Mouse (Mus musculus): ENCODE measurements at regions not wholly inside any gene's neighbourhood (a gene's known extent, or its start where the extent isn't known, plus 50 kb on each side); places are given as distances from the start of the nearest gene placed in this dataset.

- Histone ChIP-seq H3K27me3 (replicated peaks; ENCODE audit: control insufficient read depth, insufficient read depth, low read length) (no peaks in the 10 kb centered on the region), H3K27ac (replicated peaks; ENCODE audit: low read depth, low read length) (no peak overlapping the region), H3K4me2 (ENCODE audit: low read depth, low read length) (no peak overlapping the region), H3K4me3 (ENCODE audit: low read depth, low read length) (no peak overlapping the region), H3K9me3 (ENCODE audit: control insufficient read depth, low read length) (no peaks in the 10 kb centered on the region), H3K36me3 (ENCODE audit: control insufficient read depth, insufficient read depth, low read length) (no peaks in the 10 kb centered on the region), H3K9ac (ENCODE audit: low read depth, low read length) (no peak overlapping the region), H3K4me1 (ENCODE audit: control insufficient read depth, insufficient read depth, low read length) (0 out of 2 replicates have a peak, but pooled peaks cover 6% of the 10 kb centered on the region)
- no peak for ATAC-seq (ENCODE audit: low read depth)
- WGBS = 33% methylated on average over 5 of the region's 5 CpGs
- no peak for DNase-seq (ENCODE audit: low spot score)
Measured at GRCm38 (mm10) chr2:79527529-79527928, 70.9 kb upstream of the Cerkl start.

- Histone ChIP-seq H3K27ac (replicated peaks; ENCODE audit: low read depth, low read length) (no peak overlapping the region), H3K27me3 (replicated peaks; ENCODE audit: control insufficient read depth, insufficient read depth, low read length) (no peaks in the 10 kb centered on the region), H3K4me1 (ENCODE audit: control insufficient read depth, insufficient read depth, low read length) (0 out of 2 replicates have a peak, but pooled peaks cover 6% of the 10 kb centered on the region), H3K36me3 (ENCODE audit: control insufficient read depth, insufficient read depth, low read length) (no peaks in the 10 kb centered on the region), H3K4me3 (ENCODE audit: low read depth, low read length) (no peak overlapping the region), H3K9ac (ENCODE audit: low read depth, low read length) (no peak overlapping the region), H3K9me3 (ENCODE audit: control insufficient read depth, low read length) (no peaks in the 10 kb centered on the region), H3K4me2 (ENCODE audit: low read depth, low read length) (no peak overlapping the region)
- WGBS = 55% methylated on average over 18 of the region's 18 CpGs
- ATAC-seq (ENCODE audit: low read depth) (peak; percentile 37; the same call in 1 of the 2 replicates), DNase-seq (ENCODE audit: low spot score) (no peak)
Measured at GRCm38 (mm10) chr2:79528347-79528990, 71.9 kb upstream of the Cerkl start.

GRCm38 (mm10) chr2:79529185-79529584, 72.6 kb upstream of the Cerkl start:
- H3K27me3 ChIP-seq (replicated peaks; ENCODE audit: control insufficient read depth, insufficient read depth, low read length) = no peaks in the 10 kb centered on the region
- DNase-seq (ENCODE audit: low spot score) = no peak
- H3K4me1 ChIP-seq (ENCODE audit: control insufficient read depth, insufficient read depth, low read length) = 0 out of 2 replicates have a peak, but pooled peaks cover 6% of the 10 kb centered on the region
- no peak overlapping the region for H3K27ac ChIP-seq (replicated peaks; ENCODE audit: low read depth, low read length)
- H3K36me3 ChIP-seq (ENCODE audit: control insufficient read depth, insufficient read depth, low read length) = no peaks in the 10 kb centered on the region
- 30% methylated on average over 2 of the region's 2 CpGs for WGBS
- no peak overlapping the region for H3K4me2 ChIP-seq (ENCODE audit: low read depth, low read length)
- H3K9ac ChIP-seq (ENCODE audit: low read depth, low read length) = no peak overlapping the region
- H3K9me3 ChIP-seq (ENCODE audit: control insufficient read depth, low read length) = no peaks in the 10 kb centered on the region
- H3K4me3 ChIP-seq (ENCODE audit: low read depth, low read length) = no peak overlapping the region
- no peak for ATAC-seq (ENCODE audit: low read depth)

GRCm38 (mm10) chr2:79532610-79533160, 76.1 kb upstream of the Cerkl start:
- Histone ChIP-seq H3K4me1 (ENCODE audit: control insufficient read depth, insufficient read depth, low read length) (no peaks in the 10 kb centered on the region), H3K36me3 (ENCODE audit: control insufficient read depth, insufficient read depth, low read length) (no peaks in the 10 kb centered on the region), H3K27me3 (replicated peaks; ENCODE audit: control insufficient read depth, insufficient read depth, low read length) (no peaks in the 10 kb centered on the region), H3K4me3 (ENCODE audit: low read depth, low read length) (no peak overlapping the region), H3K4me2 (ENCODE audit: low read depth, low read length) (no peak overlapping the region), H3K27ac (replicated peaks; ENCODE audit: low read depth, low read length) (no peak overlapping the region), H3K9me3 (ENCODE audit: control insufficient read depth, low read length) (no peaks in the 10 kb centered on the region), H3K9ac (ENCODE audit: low read depth, low read length) (no peak overlapping the region)
- 54% methylated on average over 3 of the region's 3 CpGs for WGBS
- ATAC-seq (ENCODE audit: low read depth) (peak; percentile 41; the same call in 1 of the 2 replicates), DNase-seq (ENCODE audit: low spot score) (no peak)

- ATAC-seq (ENCODE audit: low read depth) = no peak
- H3K27me3 ChIP-seq (replicated peaks; ENCODE audit: control insufficient read depth, insufficient read depth, low read length) = no peaks in the 10 kb centered on the region
- DNase-seq (ENCODE audit: low spot score) = no peak
- no peak overlapping the region for H3K27ac ChIP-seq (replicated peaks; ENCODE audit: low read depth, low read length)
- H3K9me3 ChIP-seq (ENCODE audit: control insufficient read depth, low read length) = no peaks in the 10 kb centered on the region
- H3K36me3 ChIP-seq (ENCODE audit: control insufficient read depth, insufficient read depth, low read length) = no peaks in the 10 kb centered on the region
- no peak overlapping the region for H3K4me2 ChIP-seq (ENCODE audit: low read depth, low read length)
- H3K4me1 ChIP-seq (ENCODE audit: control insufficient read depth, insufficient read depth, low read length) = no peaks in the 10 kb centered on the region
- H3K9ac ChIP-seq (ENCODE audit: low read depth, low read length) = no peak overlapping the region
- H3K4me3 ChIP-seq (ENCODE audit: low read depth, low read length) = no peak overlapping the region
- WGBS = 79% methylated on average over 5 of the region's 5 CpGs
Measured at GRCm38 (mm10) chr2:79537126-79537875, 80.7 kb upstream of the Cerkl start.

- 66% methylated on average over 8 of the region's 8 CpGs for WGBS
- H3K9ac ChIP-seq (ENCODE audit: low read depth, low read length) = no peak overlapping the region
- ATAC-seq (ENCODE audit: low read depth) = no peak
Measured at GRCm38 (mm10) chr2:79540384-79540783, 83.8 kb upstream of the Cerkl start.

GRCm38 (mm10) chr2:79542191-79542980, 85.8 kb upstream of the Cerkl start:
- H3K4me1 ChIP-seq (ENCODE audit: control insufficient read depth, insufficient read depth, low read length) = no peaks in the 10 kb centered on the region
- no peak overlapping the region for H3K27ac ChIP-seq (replicated peaks; ENCODE audit: low read depth, low read length)
- H3K36me3 ChIP-seq (ENCODE audit: control insufficient read depth, insufficient read depth, low read length) = no peaks in the 10 kb centered on the region
- H3K9ac ChIP-seq (ENCODE audit: low read depth, low read length) = no peak overlapping the region
- no peaks in the 10 kb centered on the region for H3K9me3 ChIP-seq (ENCODE audit: control insufficient read depth, low read length)
- no peak overlapping the region for H3K4me2 ChIP-seq (ENCODE audit: low read depth, low read length)
- H3K27me3 ChIP-seq (replicated peaks; ENCODE audit: control insufficient read depth, insufficient read depth, low read length) = no peaks in the 10 kb centered on the region
- ATAC-seq (ENCODE audit: low read depth) (no peak), DNase-seq (ENCODE audit: low spot score) (no peak)
- no peak overlapping the region for H3K4me3 ChIP-seq (ENCODE audit: low read depth, low read length)
- 78% methylated on average over 6 of the region's 6 CpGs for WGBS

More at GRCm38 (mm10) chr2:79540384-79540783, 83.8 kb upstream of the Cerkl start:
- no peak overlapping the region for H3K4me3 ChIP-seq (ENCODE audit: low read depth, low read length)
- no peak overlapping the region for H3K4me2 ChIP-seq (ENCODE audit: low read depth, low read length)
- H3K27ac ChIP-seq (replicated peaks; ENCODE audit: low read depth, low read length) = no peak overlapping the region
- no peaks in the 10 kb centered on the region for H3K36me3 ChIP-seq (ENCODE audit: control insufficient read depth, insufficient read depth, low read length)
- H3K4me1 ChIP-seq (ENCODE audit: control insufficient read depth, insufficient read depth, low read length) = no peaks in the 10 kb centered on the region
- H3K27me3 ChIP-seq (replicated peaks; ENCODE audit: control insufficient read depth, insufficient read depth, low read length) = no peaks in the 10 kb centered on the region
- no peaks in the 10 kb centered on the region for H3K9me3 ChIP-seq (ENCODE audit: control insufficient read depth, low read length)
- DNase-seq (ENCODE audit: low spot score) = no peak

GRCm38 (mm10) chr2:79543456-79543855, 86.9 kb upstream of the Cerkl start:
- Histone ChIP-seq H3K4me1 (ENCODE audit: control insufficient read depth, insufficient read depth, low read length) (0 out of 2 replicates have a peak, but pooled peaks cover 3% of the 10 kb centered on the region), H3K4me3 (ENCODE audit: low read depth, low read length) (no peak overlapping the region), H3K4me2 (ENCODE audit: low read depth, low read length) (no peak overlapping the region), H3K9me3 (ENCODE audit: control insufficient read depth, low read length) (no peaks in the 10 kb centered on the region), H3K27me3 (replicated peaks; ENCODE audit: control insufficient read depth, insufficient read depth, low read length) (no peaks in the 10 kb centered on the region), H3K9ac (ENCODE audit: low read depth, low read length) (no peak overlapping the region), H3K36me3 (ENCODE audit: control insufficient read depth, insufficient read depth, low read length) (no peaks in the 10 kb centered on the region), H3K27ac (replicated peaks; ENCODE audit: low read depth, low read length) (no peak overlapping the region)
- ATAC-seq (ENCODE audit: low read depth) (no peak), DNase-seq (ENCODE audit: low spot score) (no peak)
- 57% methylated on average over 5 of the region's 5 CpGs for WGBS
